Mouse (Mus musculus): ENCODE data around the gene Gna12.

Gene Gna12

GRCm38 (mm10) chr5:140827896-140828295 lies 2.3 kb downstream of the Gna12 start:
- no peak for DNase-seq (ENCODE audit: low read depth in 2 of 2, low spot score in 2 of 2)

GRCm38 (mm10) chr5:140827413-140827812 lies 2.8 kb downstream of the Gna12 start:
- no peak for DNase-seq (ENCODE audit: low read depth in 2 of 2, low spot score in 2 of 2)

- no peak for DNase-seq (ENCODE audit: low read depth in 2 of 2, low spot score in 2 of 2)
Measured at GRCm38 (mm10) chr5:140826796-140827195, 3.4 kb downstream of the Gna12 start.

GRCm38 (mm10) chr5:140826118-140826517 lies 4.1 kb downstream of the Gna12 start:
- DNase-seq (ENCODE audit: low read depth in 2 of 2, low spot score in 2 of 2) = no peak

- DNase-seq (ENCODE audit: low read depth in 2 of 2, low spot score in 2 of 2) = no peak
Measured at GRCm38 (mm10) chr5:140824126-140824525, 6.1 kb downstream of the Gna12 start.

- no peak for DNase-seq (ENCODE audit: low read depth in 2 of 2, low spot score in 2 of 2)
Measured at GRCm38 (mm10) chr5:140823386-140823785, 6.8 kb downstream of the Gna12 start.

GRCm38 (mm10) chr5:140821951-140822350 lies 8.3 kb downstream of the Gna12 start:
- DNase-seq (ENCODE audit: low read depth in 2 of 2, low spot score in 2 of 2) = no peak

GRCm38 (mm10) chr5:140820539-140820938 lies 9.7 kb downstream of the Gna12 start:
- no peak for DNase-seq (ENCODE audit: low read depth in 2 of 2, low spot score in 2 of 2)

GRCm38 (mm10) chr5:140819594-140819993 lies 10.6 kb downstream of the Gna12 start:
- no peak for DNase-seq (ENCODE audit: low read depth in 2 of 2, low spot score in 2 of 2)

- DNase-seq (ENCODE audit: low read depth in 2 of 2, low spot score in 2 of 2) = no peak
Measured at GRCm38 (mm10) chr5:140818482-140819076, 11.7 kb downstream of the Gna12 start.

GRCm38 (mm10) chr5:140816950-140817568 lies 13.2 kb downstream of the Gna12 start:
- no peak for DNase-seq (ENCODE audit: low read depth in 2 of 2, low spot score in 2 of 2)

- no peak for DNase-seq (ENCODE audit: low read depth in 2 of 2, low spot score in 2 of 2)
Measured at GRCm38 (mm10) chr5:140816008-140816407, 14.2 kb downstream of the Gna12 start.

- no peak for DNase-seq (ENCODE audit: low read depth in 2 of 2, low spot score in 2 of 2)
Measured at GRCm38 (mm10) chr5:140815059-140815728, 15.0 kb downstream of the Gna12 start.

- no peak for DNase-seq (ENCODE audit: low read depth in 2 of 2, low spot score in 2 of 2)
Measured at GRCm38 (mm10) chr5:140814403-140814802, 15.8 kb downstream of the Gna12 start.

GRCm38 (mm10) chr5:140812699-140813098 lies 17.5 kb downstream of the Gna12 start:
- DNase-seq (ENCODE audit: low read depth in 2 of 2, low spot score in 2 of 2) = no peak

GRCm38 (mm10) chr5:140812063-140812462 lies 18.2 kb downstream of the Gna12 start:
- DNase-seq (ENCODE audit: low read depth in 2 of 2, low spot score in 2 of 2) = no peak

- no peak for DNase-seq (ENCODE audit: low read depth in 2 of 2, low spot score in 2 of 2)
Measured at GRCm38 (mm10) chr5:140811390-140811789, 18.8 kb downstream of the Gna12 start.

GRCm38 (mm10) chr5:140806939-140807338 lies 23.3 kb downstream of the Gna12 start:
- DNase-seq (ENCODE audit: low read depth in 2 of 2, low spot score in 2 of 2) = no peak

GRCm38 (mm10) chr5:140806252-140806651 lies 24.0 kb downstream of the Gna12 start:
- no peak for DNase-seq (ENCODE audit: low read depth in 2 of 2, low spot score in 2 of 2)

GRCm38 (mm10) chr5:140801782-140802181 lies 28.4 kb downstream of the Gna12 start:
- DNase-seq (ENCODE audit: low read depth in 2 of 2, low spot score in 2 of 2) = no peak

- no peak for DNase-seq (ENCODE audit: low read depth in 2 of 2, low spot score in 2 of 2)
Measured at GRCm38 (mm10) chr5:140800288-140800923, 29.8 kb downstream of the Gna12 start.

- DNase-seq (ENCODE audit: low read depth in 2 of 2, low spot score in 2 of 2) = no peak
Measured at GRCm38 (mm10) chr5:140799190-140799589, 31.0 kb downstream of the Gna12 start.
